Mouse (Mus musculus) left cerebral cortex, postnatal 4 days (tissue): ENCODE data around the gene A730061H03Rik. TPM values are rescaled to one million over a fixed set of nuclear protein-coding genes. Genes with fewer than 3 reads are reported as not detected.

Experiments
- total RNA-seq, 2 experiments: library from RNA; stranded (reverse); gene quantifications; 2 replicates each; pipeline ENCODE4 v1.2.3; 2021

The A730061H03Rik gene
- total RNA-seq, 2 experiments from 2014 or later: not detected

Other genes starting within 250 kb of the A730061H03Rik start
- 10 to 100 TPM; 13.6 to 14.9 TPM for gene Dhrs4, start 81.6 kb downstream of the A730061H03Rik start, total RNA-seq
- 100 to 1,000 TPM; 151 to 183 TPM for gene Carmil3, start 69.8 kb downstream of the A730061H03Rik start, total RNA-seq
- 10 to 100 TPM; 53.1 to 61.7 TPM for gene Cpne6, start 50.0 kb downstream of the A730061H03Rik start, total RNA-seq
- gene Nrl, start 35.4 kb downstream of the A730061H03Rik start, total RNA-seq: under 1 TPM; 0.20 to 0.42 TPM
- 10 to 100 TPM; 13.6 to 14.3 TPM for gene Pck2, start 20.1 kb downstream of the A730061H03Rik start, total RNA-seq
- gene Dcaf11, start 400 bp downstream of the A730061H03Rik start, total RNA-seq: 10 to 100 TPM; 61.2 to 66.4 TPM
- not detected for gene Fitm1, start 15.2 kb upstream of the A730061H03Rik start, total RNA-seq
- gene Psme1, start 17.7 kb upstream of the A730061H03Rik start, total RNA-seq: 100 to 1,000 TPM; 111 to 112 TPM
- gene Emc9, start 24.9 kb upstream of the A730061H03Rik start, total RNA-seq: 10 to 100 TPM; 27.8 to 36.4 TPM
- 100 to 1,000 TPM in 1 of 2 experiments, 10 to 100 TPM in 1; 98.8 to 106 TPM for gene Psme2, start 30.7 kb upstream of the A730061H03Rik start, total RNA-seq
- gene Rnf31, start 31.3 kb upstream of the A730061H03Rik start, total RNA-seq: 10 to 100 TPM; 33.3 to 47.7 TPM
- 10 to 100 TPM; 11.5 to 15.7 TPM for gene Irf9, start 43.2 kb upstream of the A730061H03Rik start, total RNA-seq
- 1 to 10 TPM; 2.6 to 3.8 TPM for gene Rec8, start 57.6 kb upstream of the A730061H03Rik start, total RNA-seq
- gene Ipo4, start 75.6 kb upstream of the A730061H03Rik start, total RNA-seq: 100 to 1,000 TPM; 161 to 176 TPM
- gene Gm49378, start 77.5 kb upstream of the A730061H03Rik start, total RNA-seq: 1 to 10 TPM; 4.0 to 4.1 TPM
- gene Tm9sf1, start 83.4 kb upstream of the A730061H03Rik start, total RNA-seq: 10 to 100 TPM; 35.3 to 41.1 TPM
- 1 to 10 TPM; 1.2 to 2.4 TPM for gene Tssk4, start 89.8 kb upstream of the A730061H03Rik start, total RNA-seq
- 10 to 100 TPM; 44.6 to 44.7 TPM for gene Mdp1, start 100.1 kb upstream of the A730061H03Rik start, total RNA-seq
- 10 to 100 TPM; 33.8 to 35.4 TPM for gene Gmpr2, start 111.5 kb upstream of the A730061H03Rik start, total RNA-seq
- 100 to 1,000 TPM; 347 to 384 TPM for gene Nedd8, start 111.7 kb upstream of the A730061H03Rik start, total RNA-seq
- gene Tinf2, start 121.4 kb upstream of the A730061H03Rik start, total RNA-seq: 10 to 100 TPM; 11.8 to 15.6 TPM
- under 1 TPM in 1 of 2 experiments, not detected in 1; 0.32 TPM for gene Tgm1, start 153.5 kb upstream of the A730061H03Rik start, total RNA-seq
- 10 to 100 TPM; 55.2 to 55.8 TPM for gene Rabggta, start 161.9 kb upstream of the A730061H03Rik start, total RNA-seq
- 10 to 100 TPM; 63.2 to 75.1 TPM for gene Dhrs1, start 185.3 kb upstream of the A730061H03Rik start, total RNA-seq
- 10 to 100 TPM; 19.5 to 20.1 TPM for gene Nop9, start 185.3 kb upstream of the A730061H03Rik start, total RNA-seq
- under 1 TPM in 1 of 2 experiments, not detected in 1; 0.90 TPM for gene Cideb, start 198.1 kb upstream of the A730061H03Rik start, total RNA-seq
- 1 to 10 TPM in 1 of 2 experiments, under 1 TPM in 1; 0.79 to 1.0 TPM for gene Ltb4r2, start 201.0 kb upstream of the A730061H03Rik start, total RNA-seq
- 1 to 10 TPM; 1.0 to 1.4 TPM for gene Ltb4r1, start 205.6 kb upstream of the A730061H03Rik start, total RNA-seq
- 1 to 10 TPM; 4.6 to 5.2 TPM for gene Adcy4, start 223.7 kb upstream of the A730061H03Rik start, total RNA-seq
- gene Ripk3, start 228.5 kb upstream of the A730061H03Rik start, total RNA-seq: 1 to 10 TPM; 1.4 to 1.8 TPM